Comparison of ENCODE assay signal across 13 mouse cellular contexts in the genomic region with DNA sequence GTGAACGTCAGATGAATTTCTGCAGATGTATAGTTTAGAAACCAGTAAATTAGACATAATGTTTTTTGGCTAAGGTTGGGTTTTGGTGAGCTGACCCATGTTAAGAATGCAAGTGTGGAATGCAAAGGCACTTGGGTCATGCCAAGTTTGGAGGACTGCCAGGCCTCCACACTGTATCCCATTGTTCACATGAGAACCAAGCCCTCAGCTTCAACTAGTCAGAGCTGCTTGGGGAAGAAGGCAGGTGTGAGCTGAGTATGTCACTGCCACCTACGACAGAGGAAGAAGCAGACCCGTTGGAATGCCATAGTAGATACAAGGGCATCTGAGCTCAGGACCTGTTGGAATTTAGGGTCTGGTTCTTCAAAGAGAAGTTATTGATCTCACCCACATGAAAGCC. TPM values are rescaled to one million over a fixed set of nuclear protein-coding genes. Genes with fewer than 3 reads are reported as not detected.
DNase-seq lines count a peak whose midpoint lies in the region; ATAC-seq and TF ChIP-seq lines count a peak whose summit lies in the region.
"Had no signal": no experiment of that assay in that cellular context is flagged by ENCODE, and none has a peak within 500 bp of the region (broad histone marks: within the 10 kb centered on the region; RNA-seq: fewer than 3 reads in every experiment).

No protein-coding gene starts in this region.

- no peak overlapping the region for H3K4me2 ChIP-seq in stomach, embryonic 14.5 days (replicated peaks; ENCODE audit: low read depth, low read length)
- H3K4me2 ChIP-seq in stomach, postnatal 0 days (replicated peaks; ENCODE audit: low read depth): no peak overlapping the region
- no peak overlapping the region for H3K4me2 ChIP-seq in heart, postnatal 0 days (ENCODE audit: low read depth, low read length)

- TF ChIP-seq CTCF in stomach, postnatal 0 days (IDR thresholded peaks at IDR 0.05; ENCODE audit: low read depth): no peak
- TF ChIP-seq CTCF in heart, postnatal 0 days (IDR thresholded peaks at IDR 0.05; ENCODE audit: low read depth): no peak

- no peak overlapping the region for H3K4me3 ChIP-seq in stomach, embryonic 14.5 days (ENCODE audit: low read depth, low read length)
- H3K4me3 ChIP-seq in stomach, postnatal 0 days (ENCODE audit: low read depth, low read length): no peak overlapping the region
- H3K4me3 ChIP-seq in heart, postnatal 0 days (ENCODE audit: low read depth, low read length): no peak overlapping the region
- H3K4me3 ChIP-seq: midbrain, embryonic 10.5 days had no signal

- peak; percentile 11; the same call in 1 of the 2 replicates for ATAC-seq in stomach, embryonic 14.5 days (ENCODE audit: insufficient number of reproducible peaks, insufficient read depth, low FRiP score, low read depth)
- ATAC-seq in stomach, postnatal 0 days (ENCODE audit: low FRiP score, low TSS enrichment): no peak
- peak; percentile 64 for ATAC-seq in heart, postnatal 0 days (ENCODE audit: insufficient read depth, low read depth)
- ATAC-seq in cerebellum, adult (ENCODE audit: insufficient number of reproducible peaks, low FRiP score, low TSS enrichment): no peak

- no peaks in the 10 kb centered on the region for H3K4me1 ChIP-seq in stomach, embryonic 14.5 days (ENCODE audit: control insufficient read depth, insufficient read depth, low read length)
- no peaks in the 10 kb centered on the region for H3K4me1 ChIP-seq in stomach, postnatal 0 days (replicated peaks; ENCODE audit: control insufficient read depth, insufficient read depth)
- peaks cover 16% of the 10 kb centered on the region for H3K4me1 ChIP-seq in heart, postnatal 0 days (ENCODE audit: control insufficient read depth, insufficient read depth)

- no peaks in the 10 kb centered on the region for H3K9me3 ChIP-seq in stomach, embryonic 14.5 days (ENCODE audit: control insufficient read depth, low read depth, low read length)
- H3K9me3 ChIP-seq in stomach, postnatal 0 days (ENCODE audit: control insufficient read depth, low read length): no peaks in the 10 kb centered on the region
- no peaks in the 10 kb centered on the region for H3K9me3 ChIP-seq in heart, postnatal 0 days (replicated peaks; ENCODE audit: control insufficient read depth, low read length)
- H3K9me3 ChIP-seq: G1E; midbrain, embryonic 10.5 days had no signal

- peak; percentile 23 for DNase-seq in kidney, adult 11 months
- DNase-seq in kidney, adult 9 months: no peak
- DNase-seq in stomach, postnatal 0 days (ENCODE audit: low spot score): no peak
- peak; percentile 54 for DNase-seq in heart, postnatal 0 days (ENCODE audit: low spot score)
- no peak for DNase-seq in embryo, embryonic 11 days
- DNase-seq: adrenal gland, postnatal 10 days; liver; spleen, adult 18-20 months; thymus, postnatal 25 days had no signal

- H3K27me3 ChIP-seq in stomach, embryonic 14.5 days (ENCODE audit: control insufficient read depth, insufficient read depth, low read length): no peaks in the 10 kb centered on the region
- no peaks in the 10 kb centered on the region for H3K27me3 ChIP-seq in stomach, postnatal 0 days (ENCODE audit: control insufficient read depth, insufficient read depth, low read length)
- no peaks in the 10 kb centered on the region for H3K27me3 ChIP-seq in heart, postnatal 0 days (ENCODE audit: control insufficient read depth, insufficient read depth, low read length)

- TF ChIP-seq EP300 in stomach, postnatal 0 days (optimal IDR thresholded peaks at IDR 0.05): no peak
- TF ChIP-seq EP300 in heart, postnatal 0 days (IDR thresholded peaks at IDR 0.05; ENCODE audit: low read depth): no peak

- no peak overlapping the region for H3K9ac ChIP-seq in stomach, embryonic 14.5 days (replicated peaks; ENCODE audit: low read depth, low read length)
- no peak overlapping the region for H3K9ac ChIP-seq in stomach, postnatal 0 days (ENCODE audit: low read length)
- H3K9ac ChIP-seq in heart, postnatal 0 days (replicated peaks; ENCODE audit: low read depth, low read length): no peak overlapping the region

- peaks cover 2% of the 10 kb centered on the region for H3K36me3 ChIP-seq in stomach, embryonic 14.5 days (ENCODE audit: control insufficient read depth, insufficient read depth, low read length)
- no peaks in the 10 kb centered on the region for H3K36me3 ChIP-seq in stomach, postnatal 0 days (ENCODE audit: control insufficient read depth, insufficient read depth, low read length)
- H3K36me3 ChIP-seq in heart, postnatal 0 days (replicated peaks; ENCODE audit: control insufficient read depth, insufficient read depth, low read length): peaks cover 20% of the 10 kb centered on the region

- 65% methylated on average over 3 of the region's 3 CpGs for WGBS in stomach, embryonic 14.5 days
- 67% methylated on average over 3 of the region's 3 CpGs for WGBS in stomach, postnatal 0 days
- WGBS in heart, postnatal 0 days: 43% methylated on average over 3 of the region's 3 CpGs

- no peak overlapping the region for H3K27ac ChIP-seq in stomach, embryonic 14.5 days (ENCODE audit: low read length)
- no peak overlapping the region for H3K27ac ChIP-seq in stomach, postnatal 0 days (replicated peaks)
- peak overlapping the region; percentile 68 for H3K27ac ChIP-seq in heart, postnatal 0 days (ENCODE audit: low read depth)
- H3K27ac ChIP-seq: midbrain, embryonic 10.5 days had no signal

RNA-seq across cellular contexts. Expression of gene Otulin, which starts 54.6 kb away (rescaled TPM):
- polyA plus RNA-seq in stomach, embryonic 14.5 days (2014; fragmentation: Nextera tagmentation; extraction: Ambion mirVana): 33.2 and 38.9 TPM in 2 replicates
- 23.7 and 24.4 TPM in 2 replicates for polyA plus RNA-seq in stomach, postnatal 0 days (2015; fragmentation: Nextera tagmentation; extraction: Ambion mirVana)
- 32.3 and 36.1 TPM in 2 replicates for total RNA-seq in heart, postnatal 0 days (2014; rRNA removed; ENCODE audit: low replicate concordance)
- 24.3 and 26.3 TPM in 2 replicates for polyA plus RNA-seq in heart, postnatal 0 days (2015; fragmentation: Nextera tagmentation; extraction: Ambion mirVana)

Comparison
In these comparisons a context has a peak if more than half of its experiments do, and no peak if none do; other contexts are left out.
1. DNase-seq: peak in kidney, adult 11 months (single experiment) and heart, postnatal 0 days (single experiment); none in kidney, adult 9 months (single experiment), stomach, postnatal 0 days (single experiment) and embryo, embryonic 11 days (single experiment).
2. ATAC-seq: peak in stomach, embryonic 14.5 days (single experiment) and heart, postnatal 0 days (single experiment); none in stomach, postnatal 0 days (single experiment) and cerebellum, adult (single experiment).